Mouse (Mus musculus) small intestine, adult 2 months (tissue): ENCODE results near the gene Bcas3.
"Not testable (repeated sequence)": the region's sequence is repeated elsewhere in the genome, so short reads cannot be mapped to it uniquely, and the experiment has no call there.

Source experiments
- CTCF ChIP-seq: fragments of 200-500 bp; IDR thresholded peaks from 2 replicates; pipeline ENCODE4 v1.5.1; 2012; ENCODE audit warnings: low read depth, mild to moderate bottlenecking, control low read depth, inconsistent platforms, low read length, moderate library complexity, mixed read lengths; ENCODE audit not compliant: insufficient replicate concordance, insufficient read length; ENCODE audit errors: extremely low read depth
- POLR2A ChIP-seq: fragments of 200-500 bp; IDR thresholded peaks from 2 replicates; pipeline ENCODE4 v1.6.1; 2012; ENCODE audit warnings: low read depth, mild to moderate bottlenecking, control low read depth, inconsistent platforms, low read length, moderate library complexity

DNA sequence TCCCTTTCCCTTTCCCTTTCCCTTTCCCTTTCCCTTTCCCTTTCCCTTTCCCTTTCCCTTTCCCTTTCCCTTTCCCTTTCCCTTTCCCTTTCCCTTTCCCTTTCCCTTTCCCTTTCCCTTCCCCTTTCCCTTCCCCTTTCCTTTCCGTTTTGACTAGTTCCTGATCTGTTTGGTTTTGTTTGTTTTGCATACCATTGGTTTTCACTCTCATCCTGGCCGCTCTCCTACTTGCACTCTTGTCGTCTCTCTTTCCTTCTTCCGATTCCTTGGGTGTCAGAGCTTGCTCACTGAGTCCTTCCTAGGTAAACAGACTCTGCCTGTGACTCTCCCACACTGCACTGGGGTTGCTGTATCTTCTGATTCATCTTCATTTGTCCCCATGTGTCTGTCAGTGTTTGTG is 151.8 kb downstream of the Bcas3 start:
- TF ChIP-seq CTCF, POLR2A: not testable (repeated sequence)
